Mouse (Mus musculus) lung, embryonic 14.5 days (tissue): Measurements from ENCODE around the gene Ttll12. TPM values are rescaled to one million over a fixed set of nuclear protein-coding genes. Genes with fewer than 3 reads are reported as not detected.
A peak's percentile ranks its signal among the peaks of the same experiment; 100 is the strongest.

Experiments used
- ATAC-seq: fragments of 200-750 bp; cut with Nextera tagmentation; 2 replicates; pipeline ENCODE4 v1.8.0; 2017; ENCODE audit warnings: mild to moderate bottlenecking, moderate TSS enrichment, moderate library complexity; ENCODE audit not compliant: insufficient read depth
- DNase-seq: peaks from one replicate; pipeline ENCODE4 v3.0.0-alpha.2; 2015
- H3K27ac ChIP-seq: fragments of 300-500 bp; sonication (generic); 2 replicates; pipeline ENCODE4 v1.5.1; 2014; ENCODE audit warnings: low read depth, mild to moderate bottlenecking, moderate library complexity
- H3K27me3 ChIP-seq: fragments of 300-500 bp; sonication (generic); 2 replicates; pipeline ENCODE4 v1.6.1; 2014; ENCODE audit warnings: low read length, control low read depth; ENCODE audit not compliant: insufficient read depth
- H3K36me3 ChIP-seq: fragments of 300-500 bp; sonication (generic); 2 replicates; pipeline ENCODE4 v1.6.1; 2014; ENCODE audit warnings: control low read depth; ENCODE audit not compliant: insufficient read depth
- H3K4me1 ChIP-seq: fragments of 300-500 bp; sonication (generic); 2 replicates; pipeline ENCODE4 v1.6.1; 2014; ENCODE audit warnings: antibody characterized with exemption, control low read depth; ENCODE audit not compliant: insufficient read depth
- H3K4me2 ChIP-seq: fragments of 300-500 bp; sonication (generic); 2 replicates; pipeline ENCODE4 v1.6.1; 2014; ENCODE audit warnings: mild to moderate bottlenecking
- H3K4me3 ChIP-seq: fragments of 300-500 bp; sonication (generic); 2 replicates; pipeline ENCODE4 v1.5.1; 2014; ENCODE audit warnings: low read depth, low read length
- H3K9ac ChIP-seq: fragments of 300-500 bp; sonication (generic); 2 replicates; pipeline ENCODE4 v1.6.1; 2014
- H3K9me3 ChIP-seq: fragments of 300-500 bp; sonication (generic); 2 replicates; pipeline ENCODE4 v1.6.1; 2016; ENCODE audit warnings: low read depth, low read length, control low read depth
- CTCF ChIP-seq: IDR thresholded peaks from 2 replicates; pipeline ENCODE4 v1.5.1; 2016; ENCODE audit warnings: antibody characterized with exemption, low read depth
- WGBS: fragments of 180-500 bp; shearing (Covaris S2); extraction: QIAGEN DNeasy Blood & Tissue Kit; methylation state at CpG from one replicate; pipeline ENCODE4 v1.1.7; 2014; 5-methylcytosine and 5-hydroxymethylcytosine counted together
- polyA plus RNA-seq: library from polyadenylated mRNA; unstranded; fragments of >200 nt; fragmentation: Nextera tagmentation; extraction: Ambion mirVana; gene quantifications from 2 replicates; pipeline ENCODE4 v1.2.1, GENCODE M21; 2014

Ttll12 gene
- polyA plus RNA-seq = 40.1 and 43.5 TPM in 2 replicates

- WGBS = under 1% methylated on average over 68 of the region's 68 CpGs
- Histone ChIP-seq H3K4me3 (peak within 1 kb of the TSS; percentile 79), H3K4me2 (peak within 1 kb of the TSS; percentile 97), H3K27ac (peak within 1 kb of the TSS; percentile 50; the same call in 1 of the 2 replicates), H3K9ac (peak within 1 kb of the TSS; percentile 75), H3K27me3 (no peaks in the 10 kb centered on the region), H3K4me1 (no peaks in the 10 kb centered on the region), H3K9me3 (no peaks in the 10 kb centered on the region), H3K36me3 (0 out of 2 replicates have a peak, but pooled peaks cover 3% of the 10 kb centered on the region)
- ATAC-seq (peak; percentile 92), DNase-seq (peak; percentile 100)
- no peak for TF ChIP-seq CTCF
These were observed at the start of gene Ttll12 for GRCm38 (mm10) chr15:83594513-83595363. Ttll12 (minus strand) TSS chr15:83595157.

GRCm38 (mm10) chr15:83642518-83642917, 47.6 kb upstream of the Ttll12 start:
- TF ChIP-seq CTCF = no peak
- ATAC-seq (no peak), DNase-seq (no peak)
- H3K9ac ChIP-seq = no peak overlapping the region
- WGBS = 92% methylated on average over 6 of the region's 6 CpGs
- no peaks in the 10 kb centered on the region for H3K4me1 ChIP-seq
- H3K36me3 ChIP-seq = no peaks in the 10 kb centered on the region
- no peaks in the 10 kb centered on the region for H3K9me3 ChIP-seq
- no peak overlapping the region for H3K4me2 ChIP-seq
- no peak overlapping the region for H3K4me3 ChIP-seq
- no peak overlapping the region for H3K27ac ChIP-seq
- H3K27me3 ChIP-seq = no peaks in the 10 kb centered on the region

GRCm38 (mm10) chr15:83640208-83640607, 45.3 kb upstream of the Ttll12 start:
- Histone ChIP-seq H3K4me3 (no peak overlapping the region), H3K9ac (no peak overlapping the region), H3K27ac (no peak overlapping the region), H3K4me2 (no peak overlapping the region), H3K4me1 (no peaks in the 10 kb centered on the region), H3K9me3 (no peaks in the 10 kb centered on the region), H3K36me3 (no peaks in the 10 kb centered on the region), H3K27me3 (no peaks in the 10 kb centered on the region)
- ATAC-seq (no peak), DNase-seq (no peak)
- no peak for TF ChIP-seq CTCF
- WGBS = 20% methylated on average over 4 of the region's 4 CpGs

GRCm38 (mm10) chr15:83639160-83639559, 44.2 kb upstream of the Ttll12 start:
- WGBS = 19% methylated on average over 3 of the region's 3 CpGs
- Histone ChIP-seq H3K36me3 (no peaks in the 10 kb centered on the region), H3K9me3 (no peaks in the 10 kb centered on the region), H3K4me1 (no peaks in the 10 kb centered on the region), H3K27ac (no peak overlapping the region), H3K9ac (no peak overlapping the region), H3K4me3 (no peak overlapping the region), H3K27me3 (no peaks in the 10 kb centered on the region), H3K4me2 (no peak overlapping the region)
- peak; percentile 95 for ATAC-seq
- peak; percentile 89 for DNase-seq
- no peak for TF ChIP-seq CTCF

GRCm38 (mm10) chr15:83638196-83638899, 43.4 kb upstream of the Ttll12 start:
- DNase-seq (peak; percentile 15), ATAC-seq (peak; percentile 39; the same call in 1 of the 2 replicates)
- Histone ChIP-seq H3K36me3 (no peaks in the 10 kb centered on the region), H3K4me1 (no peaks in the 10 kb centered on the region), H3K27ac (no peak overlapping the region), H3K4me2 (no peak overlapping the region), H3K4me3 (no peak overlapping the region), H3K27me3 (no peaks in the 10 kb centered on the region), H3K9ac (no peak overlapping the region), H3K9me3 (no peaks in the 10 kb centered on the region)
- 60% methylated on average over 20 of the region's 20 CpGs for WGBS
- no peak for TF ChIP-seq CTCF

- ATAC-seq (no peak), DNase-seq (no peak)
- Histone ChIP-seq H3K36me3 (no peaks in the 10 kb centered on the region), H3K4me2 (no peak overlapping the region), H3K27me3 (no peaks in the 10 kb centered on the region), H3K27ac (no peak overlapping the region), H3K4me1 (no peaks in the 10 kb centered on the region), H3K9me3 (no peaks in the 10 kb centered on the region), H3K4me3 (no peak overlapping the region), H3K9ac (no peak overlapping the region)
- TF ChIP-seq CTCF = no peak
- WGBS = 51% methylated on average over 6 of the region's 6 CpGs
These were observed 41.8 kb upstream of the Ttll12 start for GRCm38 (mm10) chr15:83636759-83637158.

GRCm38 (mm10) chr15:83635251-83635650, 40.3 kb upstream of the Ttll12 start:
- ATAC-seq = no peak
- no peak overlapping the region for H3K27ac ChIP-seq
- 35% methylated on average over 3 of the region's 3 CpGs for WGBS
- H3K4me3 ChIP-seq = no peak overlapping the region
- no peaks in the 10 kb centered on the region for H3K4me1 ChIP-seq
- H3K36me3 ChIP-seq = no peaks in the 10 kb centered on the region
- TF ChIP-seq CTCF = no peak
- no peak for DNase-seq
- no peak overlapping the region for H3K4me2 ChIP-seq
- no peak overlapping the region for H3K9ac ChIP-seq
- no peaks in the 10 kb centered on the region for H3K9me3 ChIP-seq
- no peaks in the 10 kb centered on the region for H3K27me3 ChIP-seq
